Mouse (Mus musculus) lung, postnatal 0 days (tissue): ENCODE data around the gene Thap11.
A peak's percentile ranks its signal among the peaks of the same experiment; 100 is the strongest.

Source experiments
- CTCF ChIP-seq: IDR thresholded peaks from 2 replicates; pipeline ENCODE4 v1.5.1; 2016; ENCODE audit warnings: antibody characterized with exemption, mild to moderate bottlenecking
- EP300 ChIP-seq: IDR thresholded peaks from 2 replicates; pipeline ENCODE4 v1.6.1; 2016; ENCODE audit warnings: antibody characterized with exemption, mild to moderate bottlenecking, control low read depth

DNA sequence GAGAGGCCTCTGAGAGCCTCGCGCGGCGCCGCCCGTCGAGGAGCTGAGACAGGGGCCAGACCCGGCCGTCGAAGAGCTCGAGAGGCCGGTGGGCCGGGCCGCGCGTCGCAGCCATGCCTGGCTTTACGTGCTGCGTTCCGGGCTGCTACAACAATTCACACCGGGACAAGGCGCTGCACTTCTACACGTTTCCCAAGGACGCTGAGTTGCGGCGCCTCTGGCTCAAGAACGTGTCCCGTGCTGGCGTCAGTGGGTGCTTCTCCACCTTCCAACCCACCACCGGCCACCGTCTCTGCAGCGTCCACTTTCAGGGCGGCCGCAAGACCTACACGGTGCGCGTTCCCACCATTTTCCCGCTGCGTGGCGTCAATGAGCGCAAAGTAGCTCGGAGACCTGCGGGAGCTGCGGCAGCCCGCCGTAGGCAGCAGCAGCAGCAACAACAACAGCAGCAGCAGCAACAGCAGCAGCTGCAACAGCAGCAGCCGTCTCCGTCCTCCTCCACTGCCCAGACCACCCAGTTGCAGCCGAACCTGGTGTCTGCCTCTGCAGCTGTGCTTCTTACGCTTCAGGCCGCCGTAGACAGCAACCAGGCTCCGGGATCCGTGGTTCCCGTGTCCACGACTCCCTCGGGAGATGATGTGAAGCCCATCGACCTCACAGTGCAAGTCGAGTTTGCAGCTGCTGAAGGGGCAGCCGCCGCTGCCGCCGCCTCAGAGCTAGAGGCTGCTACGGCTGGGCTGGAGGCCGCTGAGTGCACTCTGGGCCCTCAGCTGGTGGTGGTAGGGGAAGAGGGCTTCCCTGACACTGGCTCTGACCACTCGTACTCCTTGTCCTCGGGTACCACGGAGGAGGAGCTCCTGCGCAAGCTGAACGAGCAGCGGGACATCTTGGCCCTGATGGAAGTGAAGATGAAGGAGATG lies 576 bp downstream of the Thap11 start:
- TF ChIP-seq CTCF, result 0 out of 2 replicates have a peak, but pooled peaks have one; percentile 22
- no peak for TF ChIP-seq EP300
